Mouse (Mus musculus): ENCODE results near the gene Parp16. TPM values are rescaled to one million over a fixed set of nuclear protein-coding genes. Genes with fewer than 3 reads are reported as not detected.

Gene Parp16
- polyA plus RNA-seq, 1 experiment = 7.1 TPM

GRCm38 (mm10) chr9:65259366-65259765 lies 64.2 kb downstream of the Parp16 start:
- no peaks in the 10 kb centered on the region for H3K27me3 ChIP-seq (ENCODE audit: control insufficient read depth, insufficient read depth, low read length, poor library complexity, severe bottlenecking)
- peaks cover 1% of the 10 kb centered on the region for H3K4me1 ChIP-seq (ENCODE audit: control insufficient read depth, insufficient read depth, low read length)
- H3K9me3 ChIP-seq (replicated peaks; ENCODE audit: control insufficient read depth, insufficient read depth, low read length, poor library complexity, severe bottlenecking) = no peaks in the 10 kb centered on the region
- TF ChIP-seq EP300 (IDR thresholded peaks at IDR 0.05; ENCODE audit: insufficient read depth, low read depth, low read length) (no peak), CTCF (IDR thresholded peaks at IDR 0.05; ENCODE audit: low read depth, low read length) (no peak), POLR2A (IDR thresholded peaks at IDR 0.05; ENCODE audit: insufficient read depth, low read length) (no peak)
- no peaks in the 10 kb centered on the region for H3K36me3 ChIP-seq (ENCODE audit: control insufficient read depth, insufficient read depth, low read length, poor library complexity, severe bottlenecking)
- H3K4me3 ChIP-seq (ENCODE audit: low read depth, low read length) = no peak overlapping the region
- no peak overlapping the region for H3K27ac ChIP-seq (ENCODE audit: insufficient read depth, low read length)
- H3K9ac ChIP-seq (ENCODE audit: low read depth, poor library complexity, severe bottlenecking) = no peak overlapping the region

- Histone ChIP-seq H3K9ac (ENCODE audit: low read depth, poor library complexity, severe bottlenecking) (no peak overlapping the region), H3K27me3 (ENCODE audit: control insufficient read depth, insufficient read depth, low read length, poor library complexity, severe bottlenecking) (no peaks in the 10 kb centered on the region), H3K4me1 (ENCODE audit: control insufficient read depth, insufficient read depth, low read length) (no peaks in the 10 kb centered on the region), H3K4me3 (ENCODE audit: low read depth, low read length) (no peak overlapping the region), H3K9me3 (replicated peaks; ENCODE audit: control insufficient read depth, insufficient read depth, low read length, poor library complexity, severe bottlenecking) (no peaks in the 10 kb centered on the region), H3K27ac (ENCODE audit: insufficient read depth, low read length) (no peak overlapping the region), H3K36me3 (ENCODE audit: control insufficient read depth, insufficient read depth, low read length, poor library complexity, severe bottlenecking) (no peaks in the 10 kb centered on the region)
- no peak for TF ChIP-seq CTCF (IDR thresholded peaks at IDR 0.05; ENCODE audit: low read depth, low read length)
- no peak for TF ChIP-seq EP300 (IDR thresholded peaks at IDR 0.05; ENCODE audit: insufficient read depth, low read depth, low read length)
- TF ChIP-seq POLR2A (IDR thresholded peaks at IDR 0.05; ENCODE audit: insufficient read depth, low read length) = no peak
Measured at GRCm38 (mm10) chr9:65261591-65262230, 66.6 kb downstream of the Parp16 start.

- Histone ChIP-seq H3K9me3 (replicated peaks; ENCODE audit: control insufficient read depth, insufficient read depth, low read length, poor library complexity, severe bottlenecking) (no peaks in the 10 kb centered on the region), H3K4me3 (ENCODE audit: low read depth, low read length) (no peak overlapping the region), H3K9ac (ENCODE audit: low read depth, poor library complexity, severe bottlenecking) (no peak overlapping the region), H3K27me3 (ENCODE audit: control insufficient read depth, insufficient read depth, low read length, poor library complexity, severe bottlenecking) (no peaks in the 10 kb centered on the region), H3K36me3 (ENCODE audit: control insufficient read depth, insufficient read depth, low read length, poor library complexity, severe bottlenecking) (no peaks in the 10 kb centered on the region), H3K4me1 (ENCODE audit: control insufficient read depth, insufficient read depth, low read length) (no peaks in the 10 kb centered on the region), H3K27ac (ENCODE audit: insufficient read depth, low read length) (no peak overlapping the region)
- TF ChIP-seq CTCF (IDR thresholded peaks at IDR 0.05; ENCODE audit: low read depth, low read length) = no peak
- no peak for TF ChIP-seq EP300 (IDR thresholded peaks at IDR 0.05; ENCODE audit: insufficient read depth, low read depth, low read length)
- TF ChIP-seq POLR2A (IDR thresholded peaks at IDR 0.05; ENCODE audit: insufficient read depth, low read length) = no peak
Measured at GRCm38 (mm10) chr9:65262641-65263120, 67.5 kb downstream of the Parp16 start.

- H3K27me3 ChIP-seq (ENCODE audit: control insufficient read depth, insufficient read depth, low read length, poor library complexity, severe bottlenecking) = no peaks in the 10 kb centered on the region
- no peaks in the 10 kb centered on the region for H3K4me1 ChIP-seq (ENCODE audit: control insufficient read depth, insufficient read depth, low read length)
- no peak within 1 kb of the TSS for H3K27ac ChIP-seq (ENCODE audit: insufficient read depth, low read length)
- TF ChIP-seq CTCF (IDR thresholded peaks at IDR 0.05; ENCODE audit: low read depth, low read length) = no peak
- no peak for TF ChIP-seq EP300 (IDR thresholded peaks at IDR 0.05; ENCODE audit: insufficient read depth, low read depth, low read length)
- no peak for TF ChIP-seq POLR2A (IDR thresholded peaks at IDR 0.05; ENCODE audit: insufficient read depth, low read length)
- no peaks in the 10 kb centered on the region for H3K9me3 ChIP-seq (replicated peaks; ENCODE audit: control insufficient read depth, insufficient read depth, low read length, poor library complexity, severe bottlenecking)
- no peaks in the 10 kb centered on the region for H3K36me3 ChIP-seq (ENCODE audit: control insufficient read depth, insufficient read depth, low read length, poor library complexity, severe bottlenecking)
- no peak within 1 kb of the TSS for H3K9ac ChIP-seq (ENCODE audit: low read depth, poor library complexity, severe bottlenecking)
- no peak within 1 kb of the TSS for H3K4me3 ChIP-seq (ENCODE audit: low read depth, low read length)
Measured at GRCm38 (mm10) chr9:65264959-65265358, 69.8 kb downstream of the Parp16 start, which contains the start of gene Cilp. TSS of gene Cilp (plus strand) at chr9:65265180.

GRCm38 (mm10) chr9:65267742-65268515 lies 72.8 kb downstream of the Parp16 start:
- H3K36me3 ChIP-seq (ENCODE audit: control insufficient read depth, insufficient read depth, low read length, poor library complexity, severe bottlenecking) = no peaks in the 10 kb centered on the region
- no peaks in the 10 kb centered on the region for H3K27me3 ChIP-seq (ENCODE audit: control insufficient read depth, insufficient read depth, low read length, poor library complexity, severe bottlenecking)
- no peaks in the 10 kb centered on the region for H3K9me3 ChIP-seq (replicated peaks; ENCODE audit: control insufficient read depth, insufficient read depth, low read length, poor library complexity, severe bottlenecking)
- no peaks in the 10 kb centered on the region for H3K4me1 ChIP-seq (ENCODE audit: control insufficient read depth, insufficient read depth, low read length)
- no peak overlapping the region for H3K27ac ChIP-seq (ENCODE audit: insufficient read depth, low read length)
- no peak overlapping the region for H3K4me3 ChIP-seq (ENCODE audit: low read depth, low read length)
- H3K9ac ChIP-seq (ENCODE audit: low read depth, poor library complexity, severe bottlenecking) = no peak overlapping the region
- no peak for TF ChIP-seq POLR2A (IDR thresholded peaks at IDR 0.05; ENCODE audit: insufficient read depth, low read length)
- TF ChIP-seq CTCF (IDR thresholded peaks at IDR 0.05; ENCODE audit: low read depth, low read length) = no peak
- TF ChIP-seq EP300 (IDR thresholded peaks at IDR 0.05; ENCODE audit: insufficient read depth, low read depth, low read length) = no peak
